Mouse (Mus musculus): ENCODE measurements around the gene Amer3. TPM values are rescaled to one million over a fixed set of nuclear protein-coding genes. Genes with fewer than 3 reads are reported as not detected.
"Not testable (repeated sequence)": the region's sequence is repeated elsewhere in the genome, so short reads cannot be mapped to it uniquely, and the experiment has no call there.

Gene Amer3
- polyA plus RNA-seq, 1 experiment from 2014 or later: 0.07 TPM

GRCm38 (mm10) chr1:34587298-34588096 lies 8.0 kb downstream of the Amer3 start:
- no peak overlapping the region for H3K4me2 ChIP-seq (replicated peaks; ENCODE audit: low read depth, low read length)
- 80% methylated on average over 22 of the region's 22 CpGs for WGBS
- no peaks in the 10 kb centered on the region for H3K9me3 ChIP-seq (ENCODE audit: low read length)
- no peaks in the 10 kb centered on the region; the same call in 1 of the 2 replicates for H3K27me3 ChIP-seq (ENCODE audit: insufficient read depth, low read length)
- H3K4me1 ChIP-seq (ENCODE audit: insufficient read depth, low read length): no peaks in the 10 kb centered on the region
- H3K36me3 ChIP-seq (ENCODE audit: insufficient read depth, low read length): no peaks in the 10 kb centered on the region
- H3K4me3 ChIP-seq (ENCODE audit: low read length): no peak overlapping the region
- H3K9ac ChIP-seq (replicated peaks; ENCODE audit: low read length): no peak overlapping the region
- ATAC-seq (ENCODE audit: low FRiP score, low TSS enrichment): no peak
- no peak overlapping the region for H3K27ac ChIP-seq (ENCODE audit: low read length)

GRCm38 (mm10) chr1:34600000-34600399 lies 20.5 kb downstream of the Amer3 start:
- 79% methylated on average over 15 of the region's 15 CpGs for WGBS
- no peak overlapping the region for H3K4me3 ChIP-seq (ENCODE audit: low read length)
- H3K9ac ChIP-seq (replicated peaks; ENCODE audit: low read length): no peak overlapping the region
- H3K27ac ChIP-seq (ENCODE audit: low read length): no peak overlapping the region
- no peaks in the 10 kb centered on the region for H3K27me3 ChIP-seq (ENCODE audit: insufficient read depth, low read length)
- no peaks in the 10 kb centered on the region for H3K4me1 ChIP-seq (ENCODE audit: insufficient read depth, low read length)
- no peak for ATAC-seq (ENCODE audit: low FRiP score, low TSS enrichment)
- H3K9me3 ChIP-seq (ENCODE audit: low read length): no peaks in the 10 kb centered on the region
- no peak overlapping the region for H3K4me2 ChIP-seq (replicated peaks; ENCODE audit: low read depth, low read length)
- no peaks in the 10 kb centered on the region for H3K36me3 ChIP-seq (ENCODE audit: insufficient read depth, low read length)

GRCm38 (mm10) chr1:34601323-34602047 lies 22.0 kb downstream of the Amer3 start:
- Histone ChIP-seq H3K27ac (ENCODE audit: low read length) (no peak overlapping the region), H3K4me1 (ENCODE audit: insufficient read depth, low read length) (no peaks in the 10 kb centered on the region), H3K36me3 (ENCODE audit: insufficient read depth, low read length) (no peaks in the 10 kb centered on the region), H3K4me3 (ENCODE audit: low read length) (no peak overlapping the region), H3K9ac (replicated peaks; ENCODE audit: low read length) (no peak overlapping the region), H3K9me3 (ENCODE audit: low read length) (no peaks in the 10 kb centered on the region), H3K4me2 (replicated peaks; ENCODE audit: low read depth, low read length) (no peak overlapping the region), H3K27me3 (ENCODE audit: insufficient read depth, low read length) (no peaks in the 10 kb centered on the region)
- peak; percentile 84 for ATAC-seq (ENCODE audit: low FRiP score, low TSS enrichment)
- 38% methylated on average over 3 of the region's 3 CpGs for WGBS

- H3K4me2 ChIP-seq (replicated peaks; ENCODE audit: low read depth, low read length): no peak overlapping the region
- 12% methylated on average over 8 of the region's 8 CpGs for WGBS
- no peaks in the 10 kb centered on the region for H3K9me3 ChIP-seq (ENCODE audit: low read length)
- no peaks in the 10 kb centered on the region for H3K4me1 ChIP-seq (ENCODE audit: insufficient read depth, low read length)
- H3K9ac ChIP-seq (replicated peaks; ENCODE audit: low read length): no peak overlapping the region
- ATAC-seq (ENCODE audit: low FRiP score, low TSS enrichment): 0 out of 2 replicates have a peak, but pooled peaks have one; percentile 61
- no peaks in the 10 kb centered on the region for H3K36me3 ChIP-seq (ENCODE audit: insufficient read depth, low read length)
- H3K27me3 ChIP-seq (ENCODE audit: insufficient read depth, low read length): no peaks in the 10 kb centered on the region
- H3K27ac ChIP-seq (ENCODE audit: low read length): no peak overlapping the region
- no peak overlapping the region for H3K4me3 ChIP-seq (ENCODE audit: low read length)
Measured at GRCm38 (mm10) chr1:34602363-34602762, 22.9 kb downstream of the Amer3 start.

GRCm38 (mm10) chr1:34613801-34614200 lies 34.3 kb downstream of the Amer3 start:
- no peak for ATAC-seq (ENCODE audit: low FRiP score, low TSS enrichment)
- no peaks in the 10 kb centered on the region for H3K4me1 ChIP-seq (ENCODE audit: insufficient read depth, low read length)
- no peak overlapping the region for H3K4me3 ChIP-seq (ENCODE audit: low read length)
- no peak overlapping the region for H3K4me2 ChIP-seq (replicated peaks; ENCODE audit: low read depth, low read length)
- no peaks in the 10 kb centered on the region for H3K9me3 ChIP-seq (ENCODE audit: low read length)
- no peak overlapping the region for H3K27ac ChIP-seq (ENCODE audit: low read length)
- WGBS: 80% methylated on average over 2 of the region's 2 CpGs
- H3K27me3 ChIP-seq (ENCODE audit: insufficient read depth, low read length): no peaks in the 10 kb centered on the region
- H3K9ac ChIP-seq (replicated peaks; ENCODE audit: low read length): no peak overlapping the region
- H3K36me3 ChIP-seq (ENCODE audit: insufficient read depth, low read length): no peaks in the 10 kb centered on the region

GRCm38 (mm10) chr1:34620116-34620515 lies 40.7 kb downstream of the Amer3 start:
- WGBS: 95% methylated on average over 13 of the region's 13 CpGs
- H3K27ac ChIP-seq (ENCODE audit: low read length): not testable (repeated sequence)

GRCm38 (mm10) chr1:34620761-34621160 lies 41.3 kb downstream of the Amer3 start:
- WGBS: 85% methylated on average over 5 of the region's 5 CpGs
- H3K4me2 ChIP-seq (replicated peaks; ENCODE audit: low read depth, low read length); H3K9me3 ChIP-seq (ENCODE audit: low read length); ATAC-seq (ENCODE audit: low FRiP score, low TSS enrichment); H3K36me3 ChIP-seq (ENCODE audit: insufficient read depth, low read length); H3K27me3 ChIP-seq (ENCODE audit: insufficient read depth, low read length); H3K9ac ChIP-seq (replicated peaks; ENCODE audit: low read length); H3K4me3 ChIP-seq (ENCODE audit: low read length); H3K4me1 ChIP-seq (ENCODE audit: insufficient read depth, low read length); H3K27ac ChIP-seq (ENCODE audit: low read length): not testable (repeated sequence)

More at GRCm38 (mm10) chr1:34620116-34620515, 40.7 kb downstream of the Amer3 start:
- not testable (repeated sequence) for H3K36me3 ChIP-seq (ENCODE audit: insufficient read depth, low read length); ATAC-seq (ENCODE audit: low FRiP score, low TSS enrichment); H3K9ac ChIP-seq (replicated peaks; ENCODE audit: low read length); H3K4me1 ChIP-seq (ENCODE audit: insufficient read depth, low read length); H3K9me3 ChIP-seq (ENCODE audit: low read length); H3K27me3 ChIP-seq (ENCODE audit: insufficient read depth, low read length); H3K4me3 ChIP-seq (ENCODE audit: low read length); H3K4me2 ChIP-seq (replicated peaks; ENCODE audit: low read depth, low read length)

GRCm38 (mm10) chr1:34635711-34636110 lies 56.3 kb downstream of the Amer3 start:
- ATAC-seq (ENCODE audit: low FRiP score, low TSS enrichment): no peak
- WGBS: 87% methylated on average over 18 of the region's 18 CpGs
- H3K4me2 ChIP-seq (replicated peaks; ENCODE audit: low read depth, low read length): no peak overlapping the region
- H3K9ac ChIP-seq (replicated peaks; ENCODE audit: low read length): no peak overlapping the region
- no peak overlapping the region for H3K27ac ChIP-seq (ENCODE audit: low read length)
- no peaks in the 10 kb centered on the region for H3K9me3 ChIP-seq (ENCODE audit: low read length)
- H3K27me3 ChIP-seq (ENCODE audit: insufficient read depth, low read length): no peaks in the 10 kb centered on the region
- no peak overlapping the region for H3K4me3 ChIP-seq (ENCODE audit: low read length)
- no peaks in the 10 kb centered on the region for H3K4me1 ChIP-seq (ENCODE audit: insufficient read depth, low read length)
- no peaks in the 10 kb centered on the region for H3K36me3 ChIP-seq (ENCODE audit: insufficient read depth, low read length)
